Mouse (Mus musculus) limb, embryonic 13.5 days (tissue): ENCODE measurements around the gene Rpusd1. TPM values are rescaled to one million over a fixed set of nuclear protein-coding genes. Genes with fewer than 3 reads are reported as not detected.
A peak's percentile ranks its signal among the peaks of the same experiment; 100 is the strongest.

Source experiments
- ATAC-seq: fragments of 200-750 bp; cut with Nextera tagmentation; 2 replicates; pipeline ENCODE4 v1.8.0; 2017; ENCODE audit warnings: low read depth, moderate number of reproducible peaks, moderate TSS enrichment; ENCODE audit not compliant: low FRiP score
- H3K27ac ChIP-seq: fragments of 300-500 bp; sonication (generic); 2 replicates; pipeline ENCODE4 v1.5.1; 2015; ENCODE audit warnings: inconsistent platforms, mild to moderate bottlenecking, moderate library complexity
- H3K27me3 ChIP-seq: fragments of 300-500 bp; sonication (generic); 2 replicates; pipeline ENCODE4 v1.6.1; 2015; ENCODE audit warnings: mild to moderate bottlenecking, inconsistent platforms
- H3K36me3 ChIP-seq: fragments of 300-500 bp; sonication (generic); 2 replicates; pipeline ENCODE4 v1.6.1; 2015; ENCODE audit warnings: inconsistent platforms, mild to moderate bottlenecking, moderate library complexity
- H3K4me1 ChIP-seq: fragments of 300-500 bp; sonication (generic); 2 replicates; pipeline ENCODE4 v1.6.1; 2015; ENCODE audit warnings: inconsistent platforms
- H3K4me2 ChIP-seq: fragments of 300-500 bp; sonication (generic); replicated peaks from 2 replicates; pipeline ENCODE4 v1.6.1; 2015; ENCODE audit warnings: inconsistent platforms, mild to moderate bottlenecking, moderate library complexity
- H3K4me3 ChIP-seq: fragments of 300-500 bp; sonication (generic); 2 replicates; pipeline ENCODE4 v1.5.1; 2015; ENCODE audit warnings: moderate library complexity, mild to moderate bottlenecking, inconsistent platforms
- H3K9ac ChIP-seq: fragments of 300-500 bp; sonication (generic); 2 replicates; pipeline ENCODE4 v1.6.1; 2015; ENCODE audit warnings: mild to moderate bottlenecking, inconsistent platforms
- H3K9me3 ChIP-seq: fragments of 300-500 bp; sonication (generic); 2 replicates; pipeline ENCODE4 v1.6.1; 2016; ENCODE audit warnings: inconsistent platforms
- WGBS: fragments of 180-500 bp; shearing (Covaris S2); methylation state at CpG from one replicate; pipeline ENCODE4 v1.1.7; 2015; 5-methylcytosine and 5-hydroxymethylcytosine counted together
- microRNA-seq: library from miRNA; unstranded; fragments of <30 nt; microRNA quantifications from one replicate; pipeline ENCODE4, GENCODE M21; 2016
- polyA plus RNA-seq: library from polyadenylated mRNA; unstranded; fragments of >200 nt; fragmentation: Nextera tagmentation; extraction: Ambion mirVana; gene quantifications from 2 replicates; pipeline ENCODE4 v1.2.1, GENCODE M21; 2015

The Rpusd1 gene
- polyA plus RNA-seq, 1 experiment from 2014 or later = 25.8 TPM

GRCm38 (mm10) chr17:25761561-25761970, 34.1 kb downstream of the Rpusd1 start:
- H3K36me3 ChIP-seq = no peaks in the 10 kb centered on the region
- no peak for ATAC-seq
- no peak overlapping the region for H3K9ac ChIP-seq
- H3K4me2 ChIP-seq = no peak overlapping the region
- 69% methylated on average over 4 of the region's 4 CpGs for WGBS
- H3K4me3 ChIP-seq = no peak overlapping the region
- H3K27ac ChIP-seq = no peak overlapping the region
- H3K4me1 ChIP-seq = no peaks in the 10 kb centered on the region
- no peaks in the 10 kb centered on the region for H3K27me3 ChIP-seq
- H3K9me3 ChIP-seq = no peaks in the 10 kb centered on the region

DNA sequence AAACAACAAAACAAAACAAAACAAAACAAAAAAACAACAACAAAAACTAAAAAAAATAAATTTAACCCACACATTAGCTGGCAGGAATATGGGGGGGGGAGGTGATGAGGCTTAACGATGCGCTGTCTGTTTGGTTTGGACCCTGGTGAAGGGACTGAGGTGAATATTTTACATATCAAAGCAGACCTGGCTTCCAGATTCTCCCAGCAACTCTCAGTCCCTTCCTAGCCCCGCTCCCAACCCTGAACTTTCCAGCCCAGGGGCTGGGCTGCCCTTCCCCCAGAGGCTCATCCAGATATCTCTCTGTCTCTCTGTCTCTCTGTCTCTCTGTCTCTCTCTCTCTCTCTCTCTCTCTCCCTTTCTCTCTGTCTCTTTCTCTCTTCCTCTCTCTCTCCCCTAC, 35.1 kb downstream of the Rpusd1 start:
- H3K27ac ChIP-seq = no peak overlapping the region
- no peak for ATAC-seq
- no peaks in the 10 kb centered on the region for H3K9me3 ChIP-seq
- H3K9ac ChIP-seq = no peak overlapping the region
- H3K36me3 ChIP-seq = no peaks in the 10 kb centered on the region
- H3K4me3 ChIP-seq = no peak overlapping the region
- no peak overlapping the region for H3K4me2 ChIP-seq
- WGBS = 39% methylated on average over 3 of the region's 3 CpGs
- H3K27me3 ChIP-seq = peaks cover 5% of the 10 kb centered on the region; the same call in 1 of the 2 replicates
- H3K4me1 ChIP-seq = no peaks in the 10 kb centered on the region

DNA sequence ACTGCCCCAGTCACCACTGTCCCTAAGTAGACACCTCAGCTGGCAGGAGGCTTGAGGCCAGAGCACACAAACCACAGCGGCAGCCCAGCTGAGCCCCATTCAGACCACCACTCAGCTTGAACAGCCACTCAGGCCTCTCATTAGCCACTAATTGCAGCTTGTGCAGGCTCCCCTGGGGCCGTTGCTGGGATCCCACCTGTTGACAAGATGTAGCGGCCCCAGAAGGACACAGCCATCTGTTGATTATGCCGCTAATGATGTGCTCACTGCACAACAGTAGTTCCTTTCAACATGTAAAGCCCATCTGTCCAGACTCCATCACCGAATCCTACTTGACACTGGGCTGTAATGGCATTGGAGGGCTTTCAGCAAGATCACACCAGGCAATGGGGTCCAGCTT, 38.4 kb downstream of the Rpusd1 start:
- no peak overlapping the region for H3K4me2 ChIP-seq
- no peak for ATAC-seq
- H3K27ac ChIP-seq = no peak overlapping the region
- H3K27me3 ChIP-seq = peaks cover 8% of the 10 kb centered on the region; the same call in 1 of the 2 replicates
- 23% methylated on average over 5 of the region's 5 CpGs for WGBS
- H3K4me3 ChIP-seq = no peak overlapping the region
- no peaks in the 10 kb centered on the region for H3K9me3 ChIP-seq
- H3K4me1 ChIP-seq = no peaks in the 10 kb centered on the region
- no peak overlapping the region for H3K9ac ChIP-seq
- H3K36me3 ChIP-seq = no peaks in the 10 kb centered on the region

DNA sequence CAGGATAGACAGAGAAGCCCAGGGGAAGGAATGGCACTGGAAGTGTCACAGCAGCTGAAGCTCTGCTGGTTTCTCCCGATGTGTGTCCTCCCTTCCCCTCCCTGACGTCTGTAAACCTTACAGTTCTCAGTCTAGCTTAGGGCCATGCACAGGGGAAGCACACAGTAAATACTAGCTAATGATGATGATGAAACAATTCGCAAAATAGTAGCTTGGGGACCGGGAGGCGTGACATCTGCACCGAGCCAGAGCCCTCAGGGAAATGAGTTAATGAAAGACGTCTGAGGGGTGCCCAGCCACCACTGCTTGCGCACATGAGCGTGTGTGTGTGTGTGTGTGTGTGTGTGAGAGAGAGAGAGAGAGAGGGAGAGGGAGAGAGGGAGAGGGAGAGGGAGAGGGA, 41.9 kb downstream of the Rpusd1 start:
- Histone ChIP-seq H3K4me1 (peaks cover 4% of the 10 kb centered on the region), H3K4me3 (no peak overlapping the region), H3K4me2 (no peak overlapping the region), H3K36me3 (no peaks in the 10 kb centered on the region), H3K9me3 (no peaks in the 10 kb centered on the region), H3K27ac (no peak overlapping the region), H3K27me3 (peaks cover 8% of the 10 kb centered on the region; the same call in 1 of the 2 replicates), H3K9ac (no peak overlapping the region)
- 33% methylated on average over 9 of the region's 9 CpGs for WGBS
- no peak for ATAC-seq

DNA sequence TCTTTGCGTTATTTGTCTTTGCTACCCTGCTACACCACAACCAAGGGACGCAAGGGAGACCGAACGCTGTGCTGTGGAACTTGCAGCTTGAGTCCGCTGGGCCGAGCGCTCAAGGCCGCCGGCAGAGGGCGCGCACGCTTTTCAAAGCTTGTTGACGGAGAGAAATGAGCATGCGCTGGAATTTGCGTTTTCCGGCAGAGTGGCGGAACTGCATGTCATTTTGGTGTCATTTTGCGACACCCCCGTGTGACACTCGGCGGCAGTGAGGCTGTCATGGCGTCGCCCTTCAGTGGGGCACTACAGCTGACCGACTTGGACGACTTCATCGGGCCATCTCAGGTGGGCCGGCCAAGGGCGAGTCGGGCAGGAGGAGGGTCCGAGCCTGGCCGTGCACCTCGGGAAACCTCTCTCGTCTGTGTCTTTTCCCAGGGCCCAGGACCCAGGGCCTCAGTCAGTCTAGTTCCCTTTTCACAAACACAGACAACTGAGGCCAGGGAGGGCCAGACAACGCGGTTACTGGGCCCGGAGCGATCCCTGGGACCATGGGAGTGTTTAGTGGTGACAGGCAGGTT, 46.2 kb downstream of the Rpusd1 start, which contains the start of gene Narfl:
TSS of gene Narfl (plus strand) at position 228 of the 572 bp plus-strand sequence.
- Histone ChIP-seq H3K27me3 (0 out of 2 replicates have a peak, but pooled peaks cover 3% of the 10 kb centered on the region), H3K4me3 (peak within 1 kb of the TSS; percentile 69), H3K27ac (no peak within 1 kb of the TSS), H3K9me3 (no peaks in the 10 kb centered on the region), H3K36me3 (peaks cover 18% of the 10 kb centered on the region), H3K9ac (peak within 1 kb of the TSS; percentile 85), H3K4me1 (peaks cover 9% of the 10 kb centered on the region), H3K4me2 (peak within 1 kb of the TSS; percentile 90)
- under 1% methylated on average over 37 of the region's 37 CpGs for WGBS
- ATAC-seq = peak; percentile 84

- WGBS = 81% methylated on average over 10 of the region's 10 CpGs
- Histone ChIP-seq H3K36me3 (peaks cover 34% of the 10 kb centered on the region), H3K4me2 (no peak overlapping the region), H3K27ac (no peak overlapping the region), H3K27me3 (no peaks in the 10 kb centered on the region), H3K4me1 (peaks cover 9% of the 10 kb centered on the region), H3K4me3 (no peak overlapping the region), H3K9ac (no peak overlapping the region), H3K9me3 (no peaks in the 10 kb centered on the region)
- ATAC-seq = no peak
Observed at GRCm38 (mm10) chr17:25775318-25776062, 48.0 kb downstream of the Rpusd1 start.

GRCm38 (mm10) chr17:25777948-25778347, 50.5 kb downstream of the Rpusd1 start:
- 92% methylated on average over 5 of the region's 5 CpGs for WGBS
- no peak for ATAC-seq

More at GRCm38 (mm10) chr17:25777948-25778347, 50.5 kb downstream of the Rpusd1 start:
- H3K36me3 ChIP-seq = peaks cover 58% of the 10 kb centered on the region
- H3K9ac ChIP-seq = no peak overlapping the region
- no peaks in the 10 kb centered on the region for H3K9me3 ChIP-seq
- H3K4me3 ChIP-seq = no peak overlapping the region
- no peaks in the 10 kb centered on the region for H3K27me3 ChIP-seq
- H3K4me1 ChIP-seq = peaks cover 9% of the 10 kb centered on the region
- H3K4me2 ChIP-seq = no peak overlapping the region
- H3K27ac ChIP-seq = no peak overlapping the region

Small RNA genes within 50 kb of the gene (microRNA-seq; reads per million reads assigned to microRNA genes)
- gene Gm25083 = not detected
- not detected for gene Mir6966

Other genes with a start within 250 kb of the Rpusd1 start
- 0.24 and 0.29 TPM in 2 replicates for gene Sstr5, start 230.4 kb upstream of the Rpusd1 start, polyA plus RNA-seq
- 15.0 and 16.5 TPM in 2 replicates for gene Sox8, start 157.0 kb upstream of the Rpusd1 start, polyA plus RNA-seq
- 31.2 and 33.2 TPM in 2 replicates for gene Lmf1, start 148.6 kb upstream of the Rpusd1 start, polyA plus RNA-seq
- gene Gng13, start 10.5 kb upstream of the Rpusd1 start, polyA plus RNA-seq = 1.7 and 2.6 TPM in 2 replicates
- gene Chtf18, start 251 bp upstream of the Rpusd1 start, polyA plus RNA-seq = 32.2 and 34.8 TPM in 2 replicates
- not detected in 2 replicates for gene Mslnl, start 8.4 kb downstream of the Rpusd1 start, polyA plus RNA-seq
- gene Msln, start 26.7 kb downstream of the Rpusd1 start, polyA plus RNA-seq = not detected in 2 replicates
- gene Narfl, start 46.1 kb downstream of the Rpusd1 start, polyA plus RNA-seq = 25.5 and 25.7 TPM in 2 replicates
- 85.1 and 98.6 TPM in 2 replicates for gene Haghl, start 58.0 kb downstream of the Rpusd1 start, polyA plus RNA-seq
- gene Ccdc78, start 58.9 kb downstream of the Rpusd1 start, polyA plus RNA-seq = 0.27 and 0.31 TPM in 2 replicates
- 65.5 and 73.1 TPM in 2 replicates for gene Fam173a, start 65.2 kb downstream of the Rpusd1 start, polyA plus RNA-seq
- 2.2 TPM in 1 of 2 replicates, not detected in the other for gene AC134908.4, start 68.0 kb downstream of the Rpusd1 start, polyA plus RNA-seq
- gene Metrn, start 69.5 kb downstream of the Rpusd1 start, polyA plus RNA-seq = 50.7 and 52.5 TPM in 2 replicates
- 2.2 and 2.8 TPM in 2 replicates for gene Fbxl16, start 81.4 kb downstream of the Rpusd1 start, polyA plus RNA-seq
- 25.2 and 27.7 TPM in 2 replicates for gene Wdr24, start 96.0 kb downstream of the Rpusd1 start, polyA plus RNA-seq
- gene Jmjd8, start 101.2 kb downstream of the Rpusd1 start, polyA plus RNA-seq = 57.9 and 60.7 TPM in 2 replicates
- 359 and 366 TPM in 2 replicates for gene Stub1, start 105.7 kb downstream of the Rpusd1 start, polyA plus RNA-seq
- 1.4 and 1.6 TPM in 2 replicates for gene Rhbdl1, start 109.6 kb downstream of the Rpusd1 start, polyA plus RNA-seq
- 1.5 and 1.9 TPM in 2 replicates for gene Gm20683, start 114.1 kb downstream of the Rpusd1 start, polyA plus RNA-seq
- 25.7 and 26.8 TPM in 2 replicates for gene Rhot2, start 117.2 kb downstream of the Rpusd1 start, polyA plus RNA-seq
- gene Wdr90, start 133.8 kb downstream of the Rpusd1 start, polyA plus RNA-seq = 24.9 and 26.2 TPM in 2 replicates
- 9.8 and 12.2 TPM in 2 replicates for gene Mcrip2, start 141.1 kb downstream of the Rpusd1 start, polyA plus RNA-seq
- 56.1 and 56.2 TPM in 2 replicates for gene Mettl26, start 147.4 kb downstream of the Rpusd1 start, polyA plus RNA-seq
- gene Wfikkn1, start 153.2 kb downstream of the Rpusd1 start, polyA plus RNA-seq = 0.41 and 0.57 TPM in 2 replicates
- 33.4 and 37.6 TPM in 2 replicates for gene Rab40c, start 192.1 kb downstream of the Rpusd1 start, polyA plus RNA-seq
- gene Pigq, start 217.3 kb downstream of the Rpusd1 start, polyA plus RNA-seq = 50.2 and 50.5 TPM in 2 replicates
- not detected in 2 replicates for gene Nhlrc4, start 217.3 kb downstream of the Rpusd1 start, polyA plus RNA-seq
- gene A930017K11Rik, start 224.9 kb downstream of the Rpusd1 start, polyA plus RNA-seq = 0.19 and 0.31 TPM in 2 replicates